9 mouse cellular contexts compared by ENCODE assay signal in genomic region chr11:97536083-97536747, GRCm38 (mm10). TPM values are rescaled to one million over a fixed set of nuclear protein-coding genes. Genes with fewer than 3 reads are reported as not detected.
A peak's percentile ranks its signal among the peaks of the same experiment; 100 is the strongest.
DNase-seq lines count a peak whose midpoint lies in the region; ATAC-seq and TF ChIP-seq lines count a peak whose summit lies in the region.
"Had no signal": no experiment of that assay in that cellular context is flagged by ENCODE, and none has a peak within 500 bp of the region (broad histone marks: within the 10 kb centered on the region; RNA-seq: fewer than 3 reads in every experiment).

No protein-coding gene starts in this region.

- peak overlapping the region; percentile 83 for H3K4me2 ChIP-seq in embryonic facial prominence, embryonic 11.5 days (ENCODE audit: low read depth, low read length)
- H3K4me2 ChIP-seq in hindbrain, embryonic 16.5 days (ENCODE audit: low read length), result peak overlapping the region; percentile 53
- peak overlapping the region; percentile 40; the same call in 1 of the 2 replicates for H3K4me2 ChIP-seq in neural tube, embryonic 14.5 days (ENCODE audit: low read depth, low read length)

- peaks cover 62% of the 10 kb centered on the region for H3K27me3 ChIP-seq in embryonic facial prominence, embryonic 11.5 days (ENCODE audit: control insufficient read depth, insufficient read depth, low read length)
- peaks cover 35% of the 10 kb centered on the region for H3K27me3 ChIP-seq in hindbrain, embryonic 16.5 days (replicated peaks; ENCODE audit: control insufficient read depth, insufficient read depth, low read length)
- H3K27me3 ChIP-seq in neural tube, embryonic 14.5 days (ENCODE audit: control insufficient read depth, insufficient read depth, low read length), result peaks cover 40% of the 10 kb centered on the region

- H3K4me1 ChIP-seq in embryonic facial prominence, embryonic 11.5 days (ENCODE audit: control insufficient read depth, insufficient read depth, low read length), result peaks cover 19% of the 10 kb centered on the region
- H3K4me1 ChIP-seq in hindbrain, embryonic 16.5 days (ENCODE audit: control insufficient read depth, insufficient read depth, low read depth, low read length), result peaks cover 44% of the 10 kb centered on the region
- peaks cover 22% of the 10 kb centered on the region for H3K4me1 ChIP-seq in neural tube, embryonic 14.5 days (ENCODE audit: control insufficient read depth, insufficient read depth, low read length)

- H3K9me3 ChIP-seq in embryonic facial prominence, embryonic 11.5 days (replicated peaks; ENCODE audit: control insufficient read depth, low read length), result no peaks in the 10 kb centered on the region
- H3K9me3 ChIP-seq in hindbrain, embryonic 16.5 days (ENCODE audit: control insufficient read depth, low read length), result no peaks in the 10 kb centered on the region
- H3K9me3 ChIP-seq in neural tube, embryonic 14.5 days (ENCODE audit: control insufficient read depth, low read length), result no peaks in the 10 kb centered on the region

- peak; percentile 59 for DNase-seq in left cerebral cortex, postnatal 4 days
- DNase-seq in left cerebral cortex, adult 9 months (ENCODE audit: low spot score in 2 of 2), result no peak
- no peak for DNase-seq in embryonic facial prominence, embryonic 11.5 days (ENCODE audit: low spot score)
- no peak for DNase-seq in gastrocnemius, adult 2 months
- DNase-seq in left cerebral cortex, postnatal 10 days (ENCODE audit: extremely low spot score in 1 of 2, low spot score in 2 of 2), result no peak
- DNase-seq in MN1 (ENCODE audit: low spot score), result no peak

- H3K36me3 ChIP-seq in embryonic facial prominence, embryonic 11.5 days (replicated peaks; ENCODE audit: control insufficient read depth, insufficient read depth, low read depth, low read length), result no peaks in the 10 kb centered on the region
- peaks cover 10% of the 10 kb centered on the region for H3K36me3 ChIP-seq in hindbrain, embryonic 16.5 days (ENCODE audit: control insufficient read depth, insufficient read depth, low read length)
- peaks cover 11% of the 10 kb centered on the region for H3K36me3 ChIP-seq in neural tube, embryonic 14.5 days (ENCODE audit: control insufficient read depth, insufficient read depth, low read length)

- no peak for TF ChIP-seq CTCF in gastrocnemius, adult 2 months (IDR thresholded peaks at IDR 0.05)

- ATAC-seq in embryonic facial prominence, embryonic 11.5 days (replicated peaks; ENCODE audit: insufficient number of reproducible peaks, low FRiP score, low TSS enrichment, low read depth), result no peak
- ATAC-seq in hindbrain, embryonic 16.5 days, result no peak
- no peak for ATAC-seq in neural tube, embryonic 14.5 days (ENCODE audit: low read depth)

- WGBS in embryonic facial prominence, embryonic 11.5 days, result 10% methylated on average over 35 of the region's 35 CpGs
- 25% methylated on average over 35 of the region's 35 CpGs for WGBS in hindbrain, embryonic 16.5 days
- 20% methylated on average over 35 of the region's 35 CpGs for WGBS in neural tube, embryonic 14.5 days

- H3K4me3 ChIP-seq in embryonic facial prominence, embryonic 11.5 days (ENCODE audit: low read depth, low read length), result no peak overlapping the region
- H3K4me3 ChIP-seq in hindbrain, embryonic 16.5 days (ENCODE audit: low read length), result peak overlapping the region; percentile 31
- 0 out of 2 replicates have a peak overlapping the region, but pooled peaks have one; percentile 10 for H3K4me3 ChIP-seq in neural tube, embryonic 14.5 days (ENCODE audit: low read depth, low read length)
- no peak overlapping the region for H3K4me3 ChIP-seq in gastrocnemius, adult 2 months

- intact Hi-C loops in left cerebral cortex, postnatal 4 days (cut with DNase I), result loop anchor here (10.0 kb wide), 1 partner anchor 149 kb away; the partner anchor contains the start of gene Cisd3
- intact Hi-C loops in gastrocnemius, adult 2 months (cut with DNase I), result no loop called here
- intact Hi-C loops in left cerebral cortex, postnatal 10 days (cut with DNase I), result no loop called here

- H3K9ac ChIP-seq in embryonic facial prominence, embryonic 11.5 days (replicated peaks; ENCODE audit: low read length), result no peak overlapping the region
- H3K9ac ChIP-seq in hindbrain, embryonic 16.5 days (ENCODE audit: low read depth, low read length), result peak overlapping the region; percentile 59
- H3K9ac ChIP-seq in neural tube, embryonic 14.5 days (replicated peaks; ENCODE audit: low read depth, low read length), result no peak overlapping the region

- H3K27ac ChIP-seq in embryonic facial prominence, embryonic 11.5 days (replicated peaks; ENCODE audit: low read depth, low read length), result no peak overlapping the region
- H3K27ac ChIP-seq in hindbrain, embryonic 16.5 days (ENCODE audit: low read depth, low read length), result peak overlapping the region; percentile 59; the same call in 1 of the 2 replicates
- H3K27ac ChIP-seq in neural tube, embryonic 14.5 days (ENCODE audit: low read depth, low read length), result no peak overlapping the region
- no peak overlapping the region for H3K27ac ChIP-seq in gastrocnemius, adult 2 months

RNA-seq across cellular contexts. Expression of gene 4933428G20Rik, which starts 36.1 kb away (rescaled TPM):
- total RNA-seq in left cerebral cortex, postnatal 4 days (2021), result under 1 TPM in 1 of 2 experiments, not detected in 1; 0.26 TPM
- not detected in 2 replicates for polyA plus RNA-seq in embryonic facial prominence, embryonic 11.5 days (2014; fragmentation: Nextera tagmentation; extraction: Ambion mirVana)
- polyA plus RNA-seq in hindbrain, embryonic 16.5 days (2015; fragmentation: Nextera tagmentation; extraction: Ambion mirVana), result 0.85 and 0.87 TPM in 2 replicates
- polyA plus RNA-seq in neural tube, embryonic 14.5 days (2014; fragmentation: Nextera tagmentation; extraction: Ambion mirVana), result 0.26 and 0.33 TPM in 2 replicates
- total RNA-seq in gastrocnemius, adult 2 months (2021), result not detected
- total RNA-seq in left cerebral cortex, postnatal 10 days (2021), result not detected
- total RNA-seq: liver, adult 2 months had no signal
- polyA plus RNA-seq: liver, adult 2 months had no signal

RNA-seq across cellular contexts. Expression of gene Srcin1, which starts 39.8 kb away (rescaled TPM):
- 100 to 1,000 TPM; 163 to 177 TPM for total RNA-seq in left cerebral cortex, postnatal 4 days (2021)
- polyA plus RNA-seq in embryonic facial prominence, embryonic 11.5 days (2014; fragmentation: Nextera tagmentation; extraction: Ambion mirVana), result 0.55 and 0.56 TPM in 2 replicates
- polyA plus RNA-seq in hindbrain, embryonic 16.5 days (2015; fragmentation: Nextera tagmentation; extraction: Ambion mirVana), result 8.0 and 8.9 TPM in 2 replicates
- 7.6 and 8.1 TPM in 2 replicates for polyA plus RNA-seq in neural tube, embryonic 14.5 days (2014; fragmentation: Nextera tagmentation; extraction: Ambion mirVana)
- 1 to 10 TPM in 1 of 2 experiments, under 1 TPM in 1; 0.61 to 1.2 TPM for total RNA-seq in gastrocnemius, adult 2 months (2021)
- total RNA-seq in left cerebral cortex, postnatal 10 days (2021), result 100 to 1,000 TPM; 281 to 294 TPM

Comparison
In these comparisons a context has a peak if more than half of its experiments do, and no peak if none do; other contexts are left out.
1. H3K4me3 ChIP-seq: peak in hindbrain, embryonic 16.5 days (single experiment) and neural tube, embryonic 14.5 days (single experiment); none in embryonic facial prominence, embryonic 11.5 days (single experiment) and gastrocnemius, adult 2 months (single experiment).
2. RNA of gene Srcin1, which starts 39.8 kb away (total RNA-seq): 281 to 294 TPM in left cerebral cortex, postnatal 10 days and 163 to 177 TPM in left cerebral cortex, postnatal 4 days; 0.61 to 1.2 TPM in gastrocnemius, adult 2 months; every median in the first group is over 10 times any median in the second.
3. Peak in every context shown above with its lines, with median percentiles within 50 percentile points of each other: H3K4me2 ChIP-seq.